Mouse (Mus musculus) testis, adult 2 months (tissue): ENCODE data around the gene Ahcyl2. TPM values are rescaled to one million over a fixed set of nuclear protein-coding genes. Genes with fewer than 3 reads are reported as not detected.

Experiments
- H3K27ac ChIP-seq: fragments of 200-500 bp; 2 replicates; pipeline ENCODE4 v1.5.1; 2012; ENCODE audit warnings: low read depth, low read length; ENCODE audit not compliant: control insufficient read depth, insufficient read depth
- H3K27me3 ChIP-seq: fragments of 200-500 bp; 2 replicates; pipeline ENCODE4 v1.6.1; 2012; ENCODE audit warnings: mild to moderate bottlenecking, low read length, moderate library complexity; ENCODE audit not compliant: control insufficient read depth, insufficient read depth
- H3K36me3 ChIP-seq: fragments of 200-500 bp; 2 replicates; pipeline ENCODE4 v1.6.1; 2012; ENCODE audit warnings: mild to moderate bottlenecking, low read length; ENCODE audit not compliant: control insufficient read depth, insufficient read depth
- H3K4me1 ChIP-seq: fragments of 200-500 bp; 2 replicates; pipeline ENCODE4 v1.6.1; 2012; ENCODE audit warnings: low read length; ENCODE audit not compliant: control insufficient read depth, insufficient read depth
- H3K4me3 ChIP-seq: fragments of 200-500 bp; 2 replicates; pipeline ENCODE4 v1.5.1; 2012; ENCODE audit warnings: low read depth, mild to moderate bottlenecking, low read length, moderate library complexity, mixed read lengths; ENCODE audit not compliant: control insufficient read depth
- CTCF ChIP-seq: fragments of 200-500 bp; IDR thresholded peaks from 2 replicates; pipeline ENCODE4 v1.5.1; 2012; ENCODE audit warnings: low read depth, mild to moderate bottlenecking, inconsistent platforms, low read length, moderate library complexity; ENCODE audit not compliant: control insufficient read depth, insufficient read depth, insufficient replicate concordance
- POLR2A ChIP-seq: fragments of 200-500 bp; IDR thresholded peaks from 2 replicates; pipeline ENCODE4 v1.6.1; 2012; ENCODE audit warnings: low read depth, mild to moderate bottlenecking, inconsistent platforms, low read length, moderate library complexity; ENCODE audit not compliant: control insufficient read depth
- polyA plus RNA-seq: library from polyadenylated mRNA; depleted of rRNA; stranded (reverse); fragments of >200 nt; gene quantifications from 2 replicates; pipeline ENCODE4 v1.2.3, GENCODE M21; 2012

Gene Ahcyl2
- polyA plus RNA-seq, 1 experiment = 118 TPM

GRCm38 (mm10) chr6:29819309-29819708 is 51.5 kb downstream of the Ahcyl2 start:
- Histone ChIP-seq H3K27me3 (no peaks in the 10 kb centered on the region), H3K27ac (no peak overlapping the region), H3K4me1 (no peaks in the 10 kb centered on the region), H3K4me3 (no peak overlapping the region), H3K36me3 (no peaks in the 10 kb centered on the region; the same call in 1 of the 2 replicates)
- TF ChIP-seq POLR2A (no peak), CTCF (no peak)

GRCm38 (mm10) chr6:29820314-29820713 is 52.5 kb downstream of the Ahcyl2 start:
- H3K36me3 ChIP-seq = no peaks in the 10 kb centered on the region; the same call in 1 of the 2 replicates
- H3K4me1 ChIP-seq = no peaks in the 10 kb centered on the region
- no peaks in the 10 kb centered on the region for H3K27me3 ChIP-seq
- no peak overlapping the region for H3K4me3 ChIP-seq
- no peak for TF ChIP-seq POLR2A
- TF ChIP-seq CTCF = no peak
- no peak overlapping the region for H3K27ac ChIP-seq

- no peak for TF ChIP-seq CTCF
- no peak for TF ChIP-seq POLR2A
- no peak overlapping the region for H3K27ac ChIP-seq
- H3K27me3 ChIP-seq = no peaks in the 10 kb centered on the region
- H3K36me3 ChIP-seq = no peaks in the 10 kb centered on the region; the same call in 1 of the 2 replicates
- no peaks in the 10 kb centered on the region for H3K4me1 ChIP-seq
- no peak overlapping the region for H3K4me3 ChIP-seq
Measured at GRCm38 (mm10) chr6:29820926-29821325, 53.1 kb downstream of the Ahcyl2 start.

GRCm38 (mm10) chr6:29821770-29822169 is 54.0 kb downstream of the Ahcyl2 start:
- Histone ChIP-seq H3K36me3 (no peaks in the 10 kb centered on the region; the same call in 1 of the 2 replicates), H3K4me1 (no peaks in the 10 kb centered on the region), H3K27me3 (no peaks in the 10 kb centered on the region), H3K4me3 (no peak overlapping the region), H3K27ac (no peak overlapping the region)
- TF ChIP-seq CTCF (no peak), POLR2A (no peak)

GRCm38 (mm10) chr6:29825302-29825701 is 57.5 kb downstream of the Ahcyl2 start:
- H3K4me3 ChIP-seq = no peak overlapping the region
- H3K27me3 ChIP-seq = no peaks in the 10 kb centered on the region
- no peak for TF ChIP-seq CTCF
- no peak for TF ChIP-seq POLR2A
- H3K36me3 ChIP-seq = no peaks in the 10 kb centered on the region; the same call in 1 of the 2 replicates
- H3K27ac ChIP-seq = no peak overlapping the region
- H3K4me1 ChIP-seq = no peaks in the 10 kb centered on the region

GRCm38 (mm10) chr6:29827291-29828242 is 59.8 kb downstream of the Ahcyl2 start:
- Histone ChIP-seq H3K27ac (no peak overlapping the region), H3K36me3 (no peaks in the 10 kb centered on the region), H3K27me3 (no peaks in the 10 kb centered on the region), H3K4me1 (no peaks in the 10 kb centered on the region), H3K4me3 (no peak overlapping the region)
- TF ChIP-seq CTCF = no peak

- H3K36me3 ChIP-seq = no peaks in the 10 kb centered on the region
- H3K27ac ChIP-seq = no peak overlapping the region
- H3K4me1 ChIP-seq = no peaks in the 10 kb centered on the region
- no peaks in the 10 kb centered on the region for H3K27me3 ChIP-seq
- H3K4me3 ChIP-seq = no peak overlapping the region
- TF ChIP-seq POLR2A (no peak), CTCF (no peak)
Measured at GRCm38 (mm10) chr6:29828574-29829234, 60.9 kb downstream of the Ahcyl2 start.
